Mouse (Mus musculus) stomach, embryonic 14.5 days (tissue): ENCODE measurements around the gene Slc25a12. TPM values are rescaled to one million over a fixed set of nuclear protein-coding genes. Genes with fewer than 3 reads are reported as not detected.

Experiments used
- ATAC-seq: fragments of 200-750 bp; cut with Nextera tagmentation; 2 replicates; pipeline ENCODE4 v1.8.0; 2017; ENCODE audit warnings: low read depth, moderate TSS enrichment; ENCODE audit not compliant: insufficient number of reproducible peaks, insufficient read depth, low FRiP score
- H3K27ac ChIP-seq: fragments of 300-500 bp; sonication (generic); 2 replicates; pipeline ENCODE4 v1.5.1; 2014; ENCODE audit warnings: mild to moderate bottlenecking, low read length, moderate library complexity, mixed read lengths
- H3K27me3 ChIP-seq: fragments of 300-500 bp; sonication (generic); 2 replicates; pipeline ENCODE4 v1.6.1; 2014; ENCODE audit warnings: low read length, control low read depth, mixed read lengths; ENCODE audit not compliant: control insufficient read depth, insufficient read depth
- H3K36me3 ChIP-seq: fragments of 300-500 bp; sonication (generic); 2 replicates; pipeline ENCODE4 v1.6.1; 2014; ENCODE audit warnings: mild to moderate bottlenecking, control low read depth, low read length, moderate library complexity, mixed read lengths; ENCODE audit not compliant: control insufficient read depth, insufficient read depth
- H3K4me1 ChIP-seq: fragments of 300-500 bp; sonication (generic); 2 replicates; pipeline ENCODE4 v1.6.1; 2014; ENCODE audit warnings: low read length, control low read depth, mixed read lengths; ENCODE audit not compliant: control insufficient read depth, insufficient read depth
- H3K4me2 ChIP-seq: fragments of 300-500 bp; sonication (generic); replicated peaks from 2 replicates; pipeline ENCODE4 v1.6.1; 2014; ENCODE audit warnings: low read depth, low read length, control low read depth
- H3K4me3 ChIP-seq: fragments of 300-500 bp; sonication (generic); 2 replicates; pipeline ENCODE4 v1.5.1; 2014; ENCODE audit warnings: low read depth, low read length, control low read depth
- H3K9ac ChIP-seq: fragments of 300-500 bp; sonication (generic); replicated peaks from 2 replicates; pipeline ENCODE4 v1.6.1; 2014; ENCODE audit warnings: low read depth, mild to moderate bottlenecking, control low read depth, low read length, moderate library complexity, mixed read lengths
- H3K9me3 ChIP-seq: fragments of 300-500 bp; sonication (generic); 2 replicates; pipeline ENCODE4 v1.6.1; 2016; ENCODE audit warnings: low read depth, low read length, control low read depth; ENCODE audit not compliant: control insufficient read depth
- WGBS: fragments of 180-500 bp; shearing (Covaris S2); extraction: QIAGEN DNeasy Blood & Tissue Kit; methylation state at CpG from one replicate; pipeline ENCODE4 v1.1.7; 2014; 5-methylcytosine and 5-hydroxymethylcytosine counted together
- polyA plus RNA-seq: library from polyadenylated mRNA; unstranded; fragments of >200 nt; fragmentation: Nextera tagmentation; extraction: Ambion mirVana; gene quantifications from 2 replicates; pipeline ENCODE4 v1.2.1, GENCODE M21; 2014

Slc25a12 gene
- polyA plus RNA-seq, 1 experiment from 2014 or later, result 35.8 TPM

DNA sequence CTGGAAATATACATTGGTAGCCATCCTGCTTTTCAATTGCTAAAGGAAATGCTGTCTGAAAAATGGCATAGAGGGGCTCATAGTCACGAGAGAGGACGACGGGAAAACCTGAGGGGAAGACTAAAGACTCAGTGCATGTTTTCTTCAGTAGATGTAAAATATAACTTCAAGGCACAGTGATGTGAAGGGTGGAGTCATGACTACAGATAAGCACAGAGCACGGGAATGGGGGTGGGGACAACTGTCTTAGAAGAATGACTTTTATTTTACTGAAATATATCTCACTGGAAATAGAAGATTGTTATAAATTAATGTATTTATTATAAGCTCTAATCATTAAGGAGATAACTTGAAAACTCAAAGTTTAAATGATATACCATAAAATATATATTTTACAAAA lies 97.5 kb downstream of the Slc25a12 start:
- peaks cover 9% of the 10 kb centered on the region for H3K36me3 ChIP-seq
- H3K27me3 ChIP-seq, result no peaks in the 10 kb centered on the region
- H3K9ac ChIP-seq, result no peak overlapping the region
- no peaks in the 10 kb centered on the region for H3K4me1 ChIP-seq
- no peak for ATAC-seq
- no peak overlapping the region for H3K27ac ChIP-seq
- no peak overlapping the region for H3K4me3 ChIP-seq
- H3K9me3 ChIP-seq, result no peaks in the 10 kb centered on the region
- 66% methylated on average over 4 of the region's 4 CpGs for WGBS
- H3K4me2 ChIP-seq, result no peak overlapping the region

DNA sequence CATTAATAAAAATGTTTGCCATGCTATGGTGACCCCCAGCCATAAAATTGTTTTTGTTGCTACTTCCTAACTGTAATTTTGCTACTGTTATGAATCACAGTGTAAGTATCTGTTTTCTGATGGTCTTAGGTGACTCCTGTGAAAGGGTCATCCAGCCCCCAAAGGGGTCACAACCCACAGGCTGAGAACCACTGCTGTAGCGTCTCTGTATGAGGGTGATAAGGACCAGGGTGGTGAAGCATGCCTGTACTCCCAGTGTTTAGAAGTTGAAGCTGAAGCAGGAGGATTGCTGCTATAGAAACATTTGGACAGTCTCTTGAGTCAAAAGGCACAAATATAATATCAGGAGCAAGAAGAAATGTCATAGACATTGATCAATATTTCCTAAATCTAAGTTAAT lies 98.2 kb downstream of the Slc25a12 start:
- Histone ChIP-seq H3K9me3 (no peaks in the 10 kb centered on the region), H3K27me3 (no peaks in the 10 kb centered on the region), H3K4me2 (no peak overlapping the region), H3K36me3 (peaks cover 9% of the 10 kb centered on the region), H3K4me1 (no peaks in the 10 kb centered on the region), H3K4me3 (no peak overlapping the region), H3K9ac (no peak overlapping the region), H3K27ac (no peak overlapping the region)
- no peak for ATAC-seq
- WGBS, result 44% methylated on average over 1 of the region's 1 CpGs

DNA sequence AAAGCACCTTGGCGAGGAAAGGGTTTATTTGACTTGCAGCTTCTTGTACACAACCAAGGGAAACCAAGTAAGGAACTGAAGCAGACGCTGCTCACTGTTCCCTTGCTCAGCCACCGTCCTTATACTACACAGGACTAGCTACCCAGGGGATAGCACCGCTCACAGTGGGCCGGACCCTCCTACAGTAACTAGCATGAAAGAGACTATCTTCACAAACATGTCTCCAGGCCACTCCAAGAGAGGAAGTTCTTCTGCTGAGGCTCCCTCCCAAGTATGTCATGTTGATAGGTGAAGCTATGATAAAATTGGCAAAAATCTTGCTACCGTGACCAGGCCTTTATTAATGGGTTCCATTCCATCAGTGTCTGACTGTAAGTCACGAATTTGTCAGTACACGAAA lies 98.9 kb downstream of the Slc25a12 start:
- WGBS, result 91% methylated on average over 8 of the region's 8 CpGs
- no peak overlapping the region for H3K4me2 ChIP-seq
- no peak for ATAC-seq
- peaks cover 14% of the 10 kb centered on the region for H3K36me3 ChIP-seq
- no peak overlapping the region for H3K9ac ChIP-seq
- H3K9me3 ChIP-seq, result no peaks in the 10 kb centered on the region
- H3K27ac ChIP-seq, result no peak overlapping the region
- no peaks in the 10 kb centered on the region for H3K4me1 ChIP-seq
- no peak overlapping the region for H3K4me3 ChIP-seq
- no peaks in the 10 kb centered on the region for H3K27me3 ChIP-seq

DNA sequence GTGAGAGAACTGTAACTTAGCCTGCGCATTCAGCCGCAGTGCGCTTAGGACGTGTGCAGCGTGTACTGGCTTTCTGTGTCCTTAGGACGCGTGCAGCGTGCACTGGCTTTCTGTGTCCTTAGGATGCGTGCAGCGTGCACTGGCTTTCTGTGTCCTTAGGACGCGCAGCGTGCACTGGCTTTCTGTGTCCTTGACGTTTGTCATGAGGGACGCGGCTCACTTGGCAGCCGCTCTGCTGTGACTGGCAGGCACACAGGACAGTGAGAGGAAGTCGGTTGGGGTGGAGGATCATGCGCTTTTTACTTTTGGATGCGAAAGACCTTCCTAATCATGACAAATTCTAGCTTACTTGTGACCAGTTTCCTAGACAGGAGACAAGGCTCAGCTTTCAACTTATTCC lies 103.0 kb downstream of the Slc25a12 start:
- Histone ChIP-seq H3K27me3 (no peaks in the 10 kb centered on the region), H3K4me1 (no peaks in the 10 kb centered on the region), H3K36me3 (peaks cover 35% of the 10 kb centered on the region), H3K9me3 (no peaks in the 10 kb centered on the region), H3K4me2 (no peak overlapping the region), H3K4me3 (no peak overlapping the region), H3K9ac (no peak overlapping the region), H3K27ac (no peak overlapping the region)
- 94% methylated on average over 20 of the region's 20 CpGs for WGBS
- no peak for ATAC-seq

DNA sequence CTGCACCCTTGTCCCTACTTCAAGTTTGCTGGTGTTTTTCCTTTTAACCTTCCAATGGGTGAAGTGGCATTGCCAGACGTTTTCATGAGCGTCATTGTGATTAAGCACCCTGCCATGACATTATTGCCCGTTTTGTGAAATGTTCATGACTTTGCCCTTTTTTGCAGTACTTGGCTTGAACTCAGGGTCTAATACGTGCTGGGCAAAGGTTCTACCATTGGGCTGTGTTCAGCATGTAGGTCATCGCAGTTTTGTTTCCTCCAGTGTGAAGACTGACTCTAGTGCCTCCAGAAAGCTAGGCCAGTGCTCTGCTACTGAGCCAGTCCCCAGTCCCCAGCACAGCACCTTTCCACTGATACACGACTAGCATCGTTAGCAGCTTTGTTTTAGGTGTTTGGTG lies 111.0 kb downstream of the Slc25a12 start:
- Histone ChIP-seq H3K4me1 (no peaks in the 10 kb centered on the region), H3K36me3 (peaks cover 61% of the 10 kb centered on the region), H3K27ac (no peak overlapping the region), H3K4me2 (no peak overlapping the region), H3K4me3 (no peak overlapping the region), H3K27me3 (no peaks in the 10 kb centered on the region), H3K9me3 (no peaks in the 10 kb centered on the region), H3K9ac (no peak overlapping the region)
- WGBS, result 88% methylated on average over 7 of the region's 7 CpGs
- ATAC-seq, result no peak

DNA sequence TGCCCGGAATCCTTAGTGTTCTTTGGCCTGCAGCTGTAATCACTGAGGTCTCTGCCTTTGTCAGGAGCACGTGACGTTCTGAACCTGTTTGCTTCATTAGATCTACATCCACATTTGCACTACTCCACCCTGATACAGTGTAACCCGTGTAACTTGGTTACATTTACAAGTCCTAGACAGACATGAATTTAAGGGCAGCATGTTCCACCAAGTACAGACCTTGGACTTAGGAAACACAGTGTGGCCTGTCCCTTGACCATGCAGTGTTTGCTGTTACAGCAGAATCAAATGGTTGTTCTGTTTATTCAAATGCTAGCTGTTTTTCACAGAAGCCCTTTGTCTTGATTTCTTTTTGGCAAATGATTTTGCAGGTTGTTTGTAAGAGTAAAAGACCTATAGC lies 112.7 kb downstream of the Slc25a12 start:
- Histone ChIP-seq H3K36me3 (peaks cover 67% of the 10 kb centered on the region), H3K9ac (no peak overlapping the region)
- 83% methylated on average over 4 of the region's 4 CpGs for WGBS

DNA sequence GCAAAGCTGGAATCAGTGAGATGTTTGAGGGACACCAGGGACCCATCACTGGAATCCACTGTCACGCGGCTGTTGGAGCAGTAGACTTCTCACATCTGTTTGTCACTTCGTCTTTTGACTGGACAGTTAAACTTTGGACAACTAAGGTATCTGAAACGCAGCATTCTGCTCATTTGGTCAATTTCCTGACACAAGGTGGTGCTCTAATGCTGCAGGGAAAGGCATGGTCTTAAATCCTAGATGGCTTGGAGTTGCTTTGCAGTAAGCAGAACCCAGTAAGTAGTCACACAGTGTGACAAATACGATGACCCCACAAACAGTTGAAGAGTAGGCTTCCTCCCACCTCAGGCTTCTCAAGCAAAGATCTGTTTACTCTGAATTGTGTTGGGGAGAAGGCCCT lies 116.7 kb downstream of the Slc25a12 start:
- Histone ChIP-seq H3K27me3 (no peaks in the 10 kb centered on the region), H3K9ac (no peak overlapping the region), H3K9me3 (no peaks in the 10 kb centered on the region), H3K4me1 (no peaks in the 10 kb centered on the region), H3K36me3 (peaks cover 48% of the 10 kb centered on the region), H3K4me3 (no peak overlapping the region), H3K4me2 (no peak overlapping the region), H3K27ac (no peak overlapping the region)
- no peak for ATAC-seq
- 75% methylated on average over 5 of the region's 5 CpGs for WGBS

More for the DNA sequence above, 112.7 kb downstream of the Slc25a12 start:
- Histone ChIP-seq H3K4me1 (no peaks in the 10 kb centered on the region), H3K9me3 (no peaks in the 10 kb centered on the region), H3K4me3 (no peak overlapping the region), H3K27me3 (no peaks in the 10 kb centered on the region), H3K27ac (no peak overlapping the region), H3K4me2 (no peak overlapping the region)
- ATAC-seq, result no peak

DNA sequence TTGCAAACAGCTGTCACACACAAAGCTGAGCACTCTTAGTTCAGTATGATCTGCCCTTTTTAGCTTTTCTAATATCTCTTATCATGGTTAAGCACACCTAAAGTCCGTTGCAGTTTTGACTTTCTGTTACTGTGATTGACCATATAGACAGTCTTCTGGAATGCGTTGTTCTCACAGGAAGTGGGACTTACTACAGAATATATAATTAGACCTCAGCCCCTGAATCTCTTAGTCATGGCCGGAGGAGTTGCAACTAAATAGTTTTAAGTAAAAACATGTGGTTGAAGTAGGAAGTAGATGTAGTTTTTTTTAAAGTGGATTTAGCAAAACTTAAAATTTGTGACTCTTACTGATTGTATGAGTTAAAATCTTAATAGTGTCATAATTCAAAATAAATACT lies 119.5 kb downstream of the Slc25a12 start:
- H3K4me3 ChIP-seq, result no peak overlapping the region
- H3K36me3 ChIP-seq, result peaks cover 39% of the 10 kb centered on the region
- no peaks in the 10 kb centered on the region for H3K4me1 ChIP-seq
- 71% methylated on average over 3 of the region's 3 CpGs for WGBS
- ATAC-seq, result no peak
- H3K9me3 ChIP-seq, result no peaks in the 10 kb centered on the region
- no peak overlapping the region for H3K4me2 ChIP-seq
- no peaks in the 10 kb centered on the region for H3K27me3 ChIP-seq
- no peak overlapping the region for H3K27ac ChIP-seq
- H3K9ac ChIP-seq, result no peak overlapping the region

DNA sequence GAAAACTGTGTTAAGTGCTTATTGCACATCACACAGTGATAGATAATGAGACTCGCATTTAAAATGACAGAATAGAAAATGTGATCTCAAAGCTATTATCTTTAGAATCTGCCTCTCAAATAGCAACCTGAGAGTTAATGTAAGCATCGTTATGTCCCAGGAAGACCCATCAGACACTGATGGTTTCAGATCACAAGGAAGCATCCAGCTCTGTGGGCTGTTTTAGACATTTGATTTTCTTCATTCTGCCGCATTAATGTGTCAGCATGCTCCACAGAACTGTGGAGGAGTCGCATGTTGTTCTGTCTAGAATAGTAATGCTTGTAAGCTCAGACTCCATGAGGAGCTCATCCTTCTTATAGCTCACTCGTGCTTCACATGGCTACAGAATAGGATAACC lies 121.5 kb downstream of the Slc25a12 start:
- Histone ChIP-seq H3K27ac (no peak overlapping the region), H3K36me3 (peaks cover 30% of the 10 kb centered on the region), H3K4me1 (no peaks in the 10 kb centered on the region), H3K9ac (no peak overlapping the region), H3K27me3 (no peaks in the 10 kb centered on the region), H3K4me2 (no peak overlapping the region), H3K4me3 (no peak overlapping the region), H3K9me3 (no peaks in the 10 kb centered on the region)
- 82% methylated on average over 5 of the region's 5 CpGs for WGBS
- ATAC-seq, result no peak
